Comparison of ENCODE assay signal across 28 mouse cellular contexts in genomic region chr9:60822681-60823080, GRCm38 (mm10). TPM values are rescaled to one million over a fixed set of nuclear protein-coding genes. Genes with fewer than 3 reads are reported as not detected.
DNase-seq lines count a peak whose midpoint lies in the region; ATAC-seq and TF ChIP-seq lines count a peak whose summit lies in the region.
"Had no signal": no experiment of that assay in that cellular context is flagged by ENCODE, and none has a peak within 500 bp of the region (broad histone marks: within the 10 kb centered on the region; RNA-seq: fewer than 3 reads in every experiment).

No protein-coding gene starts in this region.

- intact Hi-C loops in gastrocnemius, adult 2 months (cut with DNase I): no loop called here

- ATAC-seq in intestine, postnatal 0 days: 0 out of 2 replicates have a peak, but pooled peaks have one; percentile 21
- ATAC-seq: forebrain, embryonic 16.5 days; hindbrain, postnatal 0 days; inflammation-experienced regulatory T-cells, adult 6 months had no signal

- no peaks in the 10 kb centered on the region for H3K9me3 ChIP-seq in intestine, postnatal 0 days (ENCODE audit: control insufficient read depth)
- H3K9me3 ChIP-seq: embryonic facial prominence, embryonic 12.5 days; forebrain, embryonic 12.5 days; heart, embryonic 10.5 days had no signal

- H3K27me3 ChIP-seq in intestine, postnatal 0 days (replicated peaks; ENCODE audit: control insufficient read depth, insufficient read depth, low read length): no peaks in the 10 kb centered on the region
- H3K27me3 ChIP-seq: embryonic facial prominence, embryonic 12.5 days; forebrain, embryonic 12.5 days; heart, embryonic 13.5 days had no signal

- 79% methylated on average over 6 of the region's 6 CpGs for WGBS in intestine, postnatal 0 days

- H3K4me1 ChIP-seq in intestine, postnatal 0 days (replicated peaks; ENCODE audit: control insufficient read depth, insufficient read depth, low read length): no peaks in the 10 kb centered on the region
- H3K4me1 ChIP-seq: forebrain, embryonic 12.5 days had no signal

- peak overlapping the region; percentile 35; the same call in 1 of the 2 replicates for H3K27ac ChIP-seq in gastrocnemius, adult 2 months
- no peak overlapping the region for H3K27ac ChIP-seq in intestine, postnatal 0 days (ENCODE audit: low read depth, low read length)
- H3K27ac ChIP-seq: embryonic facial prominence, embryonic 12.5 days; forebrain, embryonic 12.5 days; heart, embryonic 10.5 days; heart, embryonic 13.5 days; hindbrain, embryonic 14.5 days; hindbrain, postnatal 0 days had no signal

- DNase-seq in gastrocnemius, adult 2 months: peak; percentile 27
- DNase-seq in gastrocnemius, adult 18-20 months (ENCODE audit: low spot score): no peak
- DNase-seq in urinary bladder, postnatal 14 days (ENCODE audit: low spot score): peak; percentile 37
- no peak for DNase-seq in urinary bladder, postnatal 10 days (ENCODE audit: low spot score)
- DNase-seq in embryo, embryonic 11 days: no peak
- no peak for DNase-seq in cerebellum, postnatal 4 days (ENCODE audit: low spot score in 2 of 2)
- DNase-seq: adrenal gland, adult 2 months; adrenal gland, postnatal 14 days; B cell, adult 2 months; cerebellum, adult 11 months; cerebellum, adult 2 months; cerebellum, adult 9-11 months; cerebellum, postnatal 25 days; gastrocnemius, postnatal 25 days; heart, adult 18-20 months; heart, postnatal 14 days; heart, postnatal 4 days; kidney, adult 18-20 months had no signal

- H3K4me2 ChIP-seq in intestine, postnatal 0 days (replicated peaks; ENCODE audit: low read depth): no peak overlapping the region
- H3K4me2 ChIP-seq: embryonic facial prominence, embryonic 12.5 days; forebrain, embryonic 12.5 days; heart, embryonic 13.5 days; hindbrain, embryonic 14.5 days had no signal

- 0 out of 2 replicates have a peak overlapping the region, but pooled peaks have one; percentile 11 for H3K9ac ChIP-seq in intestine, postnatal 0 days (ENCODE audit: low read depth, low read length)
- H3K9ac ChIP-seq: embryonic facial prominence, embryonic 12.5 days; forebrain, embryonic 12.5 days; heart, embryonic 13.5 days; hindbrain, embryonic 14.5 days had no signal

- no peak for TF ChIP-seq CTCF in gastrocnemius, adult 2 months (IDR thresholded peaks at IDR 0.05)
- no peak for TF ChIP-seq CTCF in intestine, postnatal 0 days (IDR thresholded peaks at IDR 0.05; ENCODE audit: low read depth)

- H3K4me3 ChIP-seq in gastrocnemius, adult 2 months: no peak overlapping the region
- no peak overlapping the region for H3K4me3 ChIP-seq in intestine, postnatal 0 days (ENCODE audit: low read depth, low read length)
- H3K4me3 ChIP-seq: embryonic facial prominence, embryonic 12.5 days; erythroblast, embryonic 14.5 days; forebrain, embryonic 12.5 days; heart, embryonic 10.5 days; heart, embryonic 13.5 days had no signal

- H3K36me3 ChIP-seq in intestine, postnatal 0 days (ENCODE audit: control insufficient read depth, insufficient read depth): peaks cover 9% of the 10 kb centered on the region; the same call in 1 of the 2 replicates
- H3K36me3 ChIP-seq: embryonic facial prominence, embryonic 12.5 days; forebrain, embryonic 12.5 days had no signal

RNA-seq across cellular contexts. Expression of gene Uaca, which starts 28.3 kb away (rescaled TPM):
- 100 to 1,000 TPM; 119 to 145 TPM for total RNA-seq in gastrocnemius, adult 2 months (2021)
- 100 to 1,000 TPM; 137 to 171 TPM for total RNA-seq in gastrocnemius, adult 18-20 months (2021)
- 34.6 and 39.3 TPM in 2 replicates for polyA plus RNA-seq in intestine, postnatal 0 days (2015; fragmentation: Nextera tagmentation; extraction: Ambion mirVana)
- polyA plus RNA-seq: erythroblast, embryonic 14.5 days had no signal

Comparison
In these comparisons a context has a peak if more than half of its experiments do, and no peak if none do; other contexts are left out.
1. DNase-seq: peak in gastrocnemius, adult 2 months (single experiment) and urinary bladder, postnatal 14 days (single experiment); none in gastrocnemius, adult 18-20 months (single experiment), urinary bladder, postnatal 10 days (single experiment), embryo, embryonic 11 days (single experiment) and cerebellum, postnatal 4 days (0 of 2).